Mouse (Mus musculus) embryonic facial prominence, embryonic 13.5 days (tissue): ENCODE measurements around the gene Macf1. TPM values are rescaled to one million over a fixed set of nuclear protein-coding genes. Genes with fewer than 3 reads are reported as not detected.

Source experiments
- ATAC-seq: fragments of 200-750 bp; cut with Nextera tagmentation; 2 replicates; pipeline ENCODE4 v1.8.0; 2017; ENCODE audit warnings: low read depth; ENCODE audit not compliant: insufficient number of reproducible peaks, insufficient read depth, low FRiP score, low TSS enrichment
- H3K27ac ChIP-seq: fragments of 300-500 bp; sonication (generic); 2 replicates; pipeline ENCODE4 v1.5.1; 2015; ENCODE audit warnings: moderate library complexity, mild to moderate bottlenecking, inconsistent platforms
- H3K27me3 ChIP-seq: fragments of 300-500 bp; sonication (generic); 2 replicates; pipeline ENCODE4 v1.6.1; 2015; ENCODE audit warnings: mild to moderate bottlenecking, inconsistent platforms
- H3K36me3 ChIP-seq: fragments of 300-500 bp; sonication (generic); 2 replicates; pipeline ENCODE4 v1.6.1; 2015; ENCODE audit warnings: mild to moderate bottlenecking, inconsistent platforms
- H3K4me1 ChIP-seq: fragments of 300-500 bp; sonication (generic); 2 replicates; pipeline ENCODE4 v1.6.1; 2015; ENCODE audit warnings: inconsistent platforms
- H3K4me2 ChIP-seq: fragments of 300-500 bp; sonication (generic); 2 replicates; pipeline ENCODE4 v1.6.1; 2015; ENCODE audit warnings: moderate library complexity, mild to moderate bottlenecking, inconsistent platforms
- H3K4me3 ChIP-seq: fragments of 300-500 bp; sonication (generic); 2 replicates; pipeline ENCODE4 v1.5.1; 2015; ENCODE audit warnings: mild to moderate bottlenecking, inconsistent platforms
- H3K9ac ChIP-seq: fragments of 300-500 bp; sonication (generic); 2 replicates; pipeline ENCODE4 v1.6.1; 2015; ENCODE audit warnings: mild to moderate bottlenecking, inconsistent platforms
- H3K9me3 ChIP-seq: fragments of 300-500 bp; sonication (generic); 2 replicates; pipeline ENCODE4 v1.6.1; 2016; ENCODE audit warnings: inconsistent platforms
- WGBS: fragments of 180-500 bp; shearing (Covaris S2); methylation state at CpG from one replicate; pipeline ENCODE4 v1.1.7; 2015; ENCODE audit warnings: mixed read lengths; 5-methylcytosine and 5-hydroxymethylcytosine counted together
- polyA plus RNA-seq: library from polyadenylated mRNA; unstranded; fragments of >200 nt; fragmentation: Nextera tagmentation; extraction: Ambion mirVana; gene quantifications from 2 replicates; pipeline ENCODE4 v1.2.1, GENCODE M21; 2015

The Macf1 gene
- polyA plus RNA-seq, 1 experiment from 2014 or later: 46.3 TPM

DNA sequence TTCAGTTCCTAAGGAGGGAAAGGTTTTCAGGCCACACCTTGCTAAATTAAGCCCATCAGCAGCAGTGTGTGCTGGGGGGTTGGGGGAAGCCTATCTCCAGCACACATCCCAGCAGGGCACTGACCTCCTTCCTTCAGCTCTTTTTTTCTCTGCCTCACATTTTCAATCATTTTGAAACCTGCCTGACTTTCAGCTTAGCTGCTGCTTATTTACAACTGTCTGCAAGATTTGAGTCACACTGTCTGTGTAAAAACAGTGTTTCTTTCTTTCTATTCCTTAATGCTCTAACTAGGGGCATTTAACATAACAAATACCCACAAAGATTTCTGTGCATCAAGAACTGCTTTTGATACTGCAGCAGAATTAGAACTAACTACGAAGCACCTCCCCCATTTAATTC lies 289.9 kb downstream of the Macf1 start:
- H3K36me3 ChIP-seq: peaks cover 85% of the 10 kb centered on the region
- ATAC-seq: no peak
- no peaks in the 10 kb centered on the region for H3K27me3 ChIP-seq
- no peaks in the 10 kb centered on the region for H3K4me1 ChIP-seq
- H3K9ac ChIP-seq: no peak overlapping the region
- H3K4me3 ChIP-seq: no peak overlapping the region
- H3K27ac ChIP-seq: no peak overlapping the region
- no peaks in the 10 kb centered on the region for H3K9me3 ChIP-seq
- 90% methylated on average over 1 of the region's 1 CpGs for WGBS
- H3K4me2 ChIP-seq: no peak overlapping the region

DNA sequence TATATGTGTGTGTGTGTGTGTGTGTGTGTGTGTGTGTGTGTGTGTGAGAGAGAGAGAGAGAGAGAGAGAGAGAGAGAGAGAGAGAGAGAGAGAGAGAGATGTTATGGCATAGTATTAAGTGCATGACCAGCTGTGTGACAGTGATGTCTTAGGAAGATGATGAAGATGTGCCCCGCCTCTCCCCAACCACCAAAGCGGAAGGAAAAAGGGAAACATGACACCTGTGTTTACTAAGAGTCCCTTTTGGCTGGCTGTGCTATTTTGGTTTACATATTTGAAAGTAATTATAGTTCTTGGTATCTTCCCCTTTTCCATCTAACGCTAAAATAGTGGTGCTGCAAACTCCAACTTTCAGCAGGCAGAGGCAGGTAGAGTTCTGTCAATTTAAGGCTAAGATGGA lies 291.2 kb downstream of the Macf1 start:
- H3K27ac ChIP-seq: no peak overlapping the region
- H3K4me2 ChIP-seq: no peak overlapping the region
- WGBS: 79% methylated on average over 3 of the region's 3 CpGs
- no peak for ATAC-seq
- H3K4me1 ChIP-seq: no peaks in the 10 kb centered on the region
- H3K36me3 ChIP-seq: peaks cover 88% of the 10 kb centered on the region
- no peaks in the 10 kb centered on the region for H3K9me3 ChIP-seq
- H3K9ac ChIP-seq: no peak overlapping the region
- H3K4me3 ChIP-seq: no peak overlapping the region
- H3K27me3 ChIP-seq: no peaks in the 10 kb centered on the region

DNA sequence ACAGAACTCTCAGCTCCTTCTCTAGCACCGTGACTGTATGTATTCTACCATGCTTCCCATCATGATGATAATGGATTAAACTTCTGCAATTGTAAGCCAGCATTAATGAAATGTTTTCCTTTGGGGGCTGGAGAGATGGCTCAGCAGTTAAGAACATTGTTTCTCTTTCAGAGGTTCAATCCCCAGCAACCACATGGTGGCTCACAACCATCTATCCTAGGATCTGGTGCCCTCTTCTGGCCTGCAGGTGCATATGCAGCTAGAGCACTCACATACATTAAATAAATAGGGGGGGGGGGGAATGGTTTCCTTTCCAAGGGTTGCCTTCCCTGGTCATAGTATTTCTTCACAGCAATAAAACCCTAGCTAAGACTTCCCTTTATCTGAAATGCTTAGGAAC lies 292.0 kb downstream of the Macf1 start:
- Histone ChIP-seq H3K27me3 (no peaks in the 10 kb centered on the region), H3K4me2 (no peak overlapping the region), H3K36me3 (peaks cover 86% of the 10 kb centered on the region), H3K9me3 (no peaks in the 10 kb centered on the region), H3K4me1 (no peaks in the 10 kb centered on the region), H3K9ac (no peak overlapping the region), H3K27ac (no peak overlapping the region), H3K4me3 (no peak overlapping the region)
- WGBS: 94% methylated on average over 1 of the region's 1 CpGs
- ATAC-seq: no peak

DNA sequence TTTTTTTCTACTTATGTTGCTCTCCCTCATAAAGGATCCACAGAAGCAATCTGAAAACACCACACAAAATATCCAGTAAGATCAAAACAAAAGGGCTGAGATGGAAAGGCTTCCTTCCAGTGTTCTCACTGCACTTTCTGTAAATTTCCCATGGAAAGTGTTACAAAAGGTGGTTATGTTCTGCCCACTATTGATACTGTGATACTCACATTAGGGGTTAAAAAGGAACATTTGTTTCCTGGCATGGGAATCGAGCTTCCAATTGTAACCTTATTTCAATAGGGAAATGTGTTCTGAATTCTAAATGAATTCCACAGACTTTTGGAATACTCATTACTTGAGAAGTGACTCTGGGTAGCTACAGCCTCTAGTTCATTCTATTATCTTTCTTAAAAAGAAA lies 299.1 kb downstream of the Macf1 start:
- no peaks in the 10 kb centered on the region for H3K9me3 ChIP-seq
- H3K36me3 ChIP-seq: peaks cover 90% of the 10 kb centered on the region
- no peak overlapping the region for H3K4me3 ChIP-seq
- WGBS: 60% methylated on average over 1 of the region's 1 CpGs
- H3K9ac ChIP-seq: no peak overlapping the region
- H3K4me1 ChIP-seq: no peaks in the 10 kb centered on the region
- H3K4me2 ChIP-seq: no peak overlapping the region
- no peaks in the 10 kb centered on the region for H3K27me3 ChIP-seq
- no peak overlapping the region for H3K27ac ChIP-seq
- no peak for ATAC-seq

DNA sequence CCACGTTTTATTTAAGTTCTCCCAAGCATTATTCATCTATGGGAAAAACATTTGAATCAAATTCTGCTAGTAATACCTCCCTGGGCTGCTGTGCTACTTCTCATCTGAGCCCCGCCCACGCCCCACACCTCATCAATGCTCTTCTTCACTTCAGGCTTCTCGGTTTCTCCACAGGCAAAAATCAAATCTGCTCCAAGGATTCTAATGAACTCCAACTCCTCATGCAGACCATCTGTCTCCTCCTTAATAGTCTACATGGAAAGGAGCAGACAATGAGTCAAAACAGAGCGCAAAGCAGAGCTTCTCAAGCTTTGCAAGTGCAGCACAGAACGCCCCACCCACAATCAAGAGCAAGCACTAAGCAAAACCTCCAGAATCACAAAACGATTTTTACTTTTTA lies 301.0 kb downstream of the Macf1 start:
- H3K27me3 ChIP-seq: no peaks in the 10 kb centered on the region
- H3K4me2 ChIP-seq: no peak overlapping the region
- no peak overlapping the region for H3K9ac ChIP-seq
- no peak overlapping the region for H3K27ac ChIP-seq
- peaks cover 86% of the 10 kb centered on the region for H3K36me3 ChIP-seq
- no peaks in the 10 kb centered on the region for H3K9me3 ChIP-seq
- no peak for ATAC-seq
- no peaks in the 10 kb centered on the region for H3K4me1 ChIP-seq
- no peak overlapping the region for H3K4me3 ChIP-seq
- WGBS: 91% methylated on average over 7 of the region's 7 CpGs

DNA sequence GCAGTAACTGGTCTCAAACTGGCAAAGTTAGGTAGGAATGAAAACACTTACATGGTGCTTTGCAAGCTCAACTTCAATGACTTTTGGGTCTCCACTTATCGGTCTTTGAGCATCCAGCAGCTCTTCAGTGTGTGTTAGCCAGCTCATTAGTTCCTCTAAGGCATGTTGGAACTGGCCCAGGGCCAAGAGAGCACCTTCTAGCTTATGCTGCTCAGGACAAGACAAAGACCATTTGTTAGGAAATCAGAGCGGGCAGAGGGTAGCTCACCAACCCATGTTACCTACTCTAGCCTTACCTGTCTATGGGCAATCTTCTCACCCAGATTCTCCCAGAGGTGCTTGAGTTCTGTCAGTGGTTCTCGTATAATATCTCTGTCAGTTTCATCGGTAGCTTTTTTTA lies 302.1 kb downstream of the Macf1 start:
- H3K36me3 ChIP-seq: peaks cover 88% of the 10 kb centered on the region
- H3K4me1 ChIP-seq: no peaks in the 10 kb centered on the region
- H3K4me3 ChIP-seq: no peak overlapping the region
- 91% methylated on average over 4 of the region's 4 CpGs for WGBS
- ATAC-seq: no peak
- no peaks in the 10 kb centered on the region for H3K27me3 ChIP-seq
- H3K9ac ChIP-seq: no peak overlapping the region
- no peaks in the 10 kb centered on the region for H3K9me3 ChIP-seq
- no peak overlapping the region for H3K4me2 ChIP-seq
- no peak overlapping the region for H3K27ac ChIP-seq

DNA sequence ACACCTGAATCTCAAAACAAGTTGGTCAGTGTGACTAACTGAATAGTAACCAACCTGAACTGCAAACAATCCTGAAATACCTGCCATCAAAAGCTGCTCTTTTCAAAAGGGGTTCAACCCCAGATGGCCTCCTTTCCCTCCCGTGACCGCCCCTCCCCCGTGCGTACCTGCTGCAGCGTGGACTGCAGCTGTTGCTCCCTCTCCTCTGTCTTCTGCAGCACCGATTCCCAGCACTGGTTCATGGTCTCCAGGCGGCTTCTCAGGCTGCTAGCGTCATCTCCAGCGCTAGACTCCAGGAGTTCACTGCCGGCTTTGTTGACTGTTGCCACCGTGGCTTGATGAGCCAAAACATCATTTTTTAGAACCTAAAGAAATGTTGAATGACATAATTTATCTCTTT lies 302.6 kb downstream of the Macf1 start:
- no peaks in the 10 kb centered on the region for H3K9me3 ChIP-seq
- H3K9ac ChIP-seq: no peak overlapping the region
- no peak overlapping the region for H3K4me3 ChIP-seq
- peaks cover 88% of the 10 kb centered on the region for H3K36me3 ChIP-seq
- no peaks in the 10 kb centered on the region for H3K4me1 ChIP-seq
- ATAC-seq: no peak
- H3K27ac ChIP-seq: no peak overlapping the region
- H3K27me3 ChIP-seq: no peaks in the 10 kb centered on the region
- no peak overlapping the region for H3K4me2 ChIP-seq
- 94% methylated on average over 11 of the region's 11 CpGs for WGBS

DNA sequence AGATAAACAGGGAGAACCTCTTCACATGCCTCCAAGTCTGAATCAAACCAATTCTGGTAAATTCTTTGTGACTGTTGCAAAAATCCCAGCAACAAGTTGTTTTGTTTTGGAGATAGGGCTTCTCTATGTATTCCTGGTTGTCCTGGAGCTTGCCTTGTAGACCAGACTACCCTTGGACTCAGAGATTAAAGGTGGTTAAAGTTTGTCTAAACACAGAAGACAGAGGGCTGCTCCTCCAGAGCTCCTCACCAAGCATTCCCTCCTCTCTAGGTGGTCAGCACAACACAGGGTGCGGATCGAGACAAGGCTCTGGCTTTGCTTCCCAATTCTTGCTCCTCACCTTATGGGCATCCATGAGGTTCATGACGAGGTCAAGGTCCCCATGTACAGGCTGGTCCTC lies 308.1 kb downstream of the Macf1 start:
- WGBS: 96% methylated on average over 3 of the region's 3 CpGs
- no peak for ATAC-seq
- Histone ChIP-seq H3K36me3 (peaks cover 88% of the 10 kb centered on the region), H3K4me3 (no peak overlapping the region), H3K4me1 (no peaks in the 10 kb centered on the region), H3K9me3 (no peaks in the 10 kb centered on the region), H3K4me2 (no peak overlapping the region), H3K27ac (no peak overlapping the region), H3K27me3 (no peaks in the 10 kb centered on the region), H3K9ac (no peak overlapping the region)

DNA sequence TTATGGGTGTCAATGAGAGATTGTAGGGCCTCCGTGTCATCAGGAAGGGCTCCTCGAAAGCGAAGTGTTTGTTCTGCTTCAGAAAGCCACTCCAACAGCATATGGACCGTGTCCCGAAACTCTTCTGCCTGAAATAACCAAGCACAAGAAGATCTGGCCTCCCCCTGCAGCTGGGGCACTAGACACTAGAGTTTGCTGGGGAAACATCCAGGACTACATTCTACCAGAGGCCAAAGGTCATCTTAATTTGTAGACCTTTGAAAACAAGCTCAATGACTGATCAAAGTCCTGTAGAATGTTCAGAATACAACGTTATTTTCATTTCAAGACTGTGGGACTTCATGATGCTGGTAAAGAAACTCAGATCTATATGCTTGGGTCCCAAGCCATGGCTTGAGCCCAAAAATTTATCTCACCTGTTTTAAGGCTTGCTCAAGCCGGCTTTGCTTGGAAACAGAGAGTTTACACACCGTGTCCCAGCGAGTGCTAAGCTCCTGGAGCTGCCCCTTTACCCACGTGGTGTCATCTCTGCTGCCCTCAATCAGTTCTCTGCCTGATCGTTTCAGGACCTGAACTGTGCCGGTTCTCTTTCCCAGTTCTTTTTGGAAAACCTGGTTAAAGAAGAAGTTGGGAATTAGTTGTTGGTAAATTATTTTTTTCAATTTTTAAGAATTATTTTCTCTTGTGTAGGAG lies 309.7 kb downstream of the Macf1 start:
- Histone ChIP-seq H3K4me1 (no peaks in the 10 kb centered on the region), H3K9me3 (no peaks in the 10 kb centered on the region), H3K4me2 (no peak overlapping the region), H3K4me3 (no peak overlapping the region), H3K27me3 (no peaks in the 10 kb centered on the region), H3K36me3 (peaks cover 93% of the 10 kb centered on the region), H3K27ac (no peak overlapping the region), H3K9ac (no peak overlapping the region)
- 93% methylated on average over 12 of the region's 12 CpGs for WGBS
- ATAC-seq: no peak

DNA sequence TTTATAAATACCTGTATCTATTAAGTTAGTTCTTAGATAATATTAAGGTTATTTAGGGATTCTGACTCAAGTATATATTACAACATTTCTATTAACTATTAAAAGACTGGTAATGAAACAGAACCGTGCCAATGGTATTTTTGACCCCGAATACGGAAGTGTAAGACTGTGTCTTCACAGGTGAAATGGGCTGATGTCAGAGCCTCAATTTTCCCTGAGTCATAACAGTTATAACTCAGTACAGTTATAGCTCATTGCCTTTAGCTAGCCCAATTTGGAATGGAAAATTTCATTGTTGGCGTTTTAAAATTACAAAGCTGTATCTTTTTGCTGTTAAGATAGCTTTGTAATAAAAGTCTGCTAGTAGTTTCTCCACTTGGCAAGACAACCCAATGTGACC lies 320.6 kb downstream of the Macf1 start:
- H3K27me3 ChIP-seq: no peaks in the 10 kb centered on the region
- H3K9ac ChIP-seq: no peak overlapping the region
- no peak overlapping the region for H3K4me2 ChIP-seq
- no peaks in the 10 kb centered on the region for H3K4me1 ChIP-seq
- H3K27ac ChIP-seq: no peak overlapping the region
- peaks cover 88% of the 10 kb centered on the region for H3K36me3 ChIP-seq
- ATAC-seq: no peak
- WGBS: 97% methylated on average over 4 of the region's 4 CpGs
- no peak overlapping the region for H3K4me3 ChIP-seq
- no peaks in the 10 kb centered on the region for H3K9me3 ChIP-seq

DNA sequence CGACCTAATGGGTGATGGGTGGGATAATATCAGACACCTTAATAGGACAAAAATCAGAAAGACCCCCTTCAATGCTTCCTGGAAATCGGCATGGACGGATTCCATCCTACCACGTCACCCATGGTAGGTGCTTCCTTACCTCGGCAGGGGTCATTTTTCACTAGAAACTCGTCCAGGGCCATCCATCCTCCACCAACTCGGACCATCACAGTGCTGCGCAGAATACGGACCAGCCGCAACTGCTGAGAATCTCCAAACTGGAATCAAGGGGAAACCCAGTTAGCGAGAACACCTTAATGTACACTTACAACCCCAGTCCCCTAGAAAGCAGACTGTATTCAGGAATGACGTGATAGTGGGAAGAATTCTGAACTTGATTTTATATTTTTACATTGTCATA lies 323.4 kb downstream of the Macf1 start:
- Histone ChIP-seq H3K36me3 (peaks cover 78% of the 10 kb centered on the region), H3K4me1 (no peaks in the 10 kb centered on the region), H3K27me3 (no peaks in the 10 kb centered on the region), H3K4me3 (no peak overlapping the region), H3K9ac (no peak overlapping the region), H3K4me2 (no peak overlapping the region), H3K9me3 (no peaks in the 10 kb centered on the region), H3K27ac (no peak overlapping the region)
- WGBS: 92% methylated on average over 12 of the region's 12 CpGs
- no peak for ATAC-seq

DNA sequence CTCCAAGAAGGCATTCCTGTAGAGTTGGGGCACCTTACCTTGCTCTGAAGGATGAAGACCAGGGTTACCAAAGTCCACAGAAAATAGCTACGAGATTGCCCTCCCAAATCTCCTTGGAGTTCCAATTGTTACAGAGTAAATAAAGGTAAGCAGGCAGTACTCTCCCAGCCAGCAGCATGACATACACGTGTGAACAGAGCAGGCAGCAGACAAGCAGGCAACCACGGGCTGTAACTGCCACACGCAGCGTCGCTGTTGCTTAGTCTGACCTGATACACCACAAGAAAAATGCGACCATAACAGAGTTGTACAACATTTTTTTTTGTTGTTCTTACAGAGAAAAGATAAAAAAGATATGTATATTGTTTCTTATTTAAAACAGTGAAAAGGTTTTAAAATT lies 325.5 kb downstream of the Macf1 start:
- Histone ChIP-seq H3K9me3 (no peaks in the 10 kb centered on the region), H3K36me3 (peaks cover 80% of the 10 kb centered on the region), H3K27me3 (no peaks in the 10 kb centered on the region), H3K27ac (no peak overlapping the region), H3K4me1 (no peaks in the 10 kb centered on the region), H3K4me2 (no peak overlapping the region), H3K4me3 (no peak overlapping the region), H3K9ac (no peak overlapping the region)
- 91% methylated on average over 7 of the region's 7 CpGs for WGBS
- ATAC-seq: no peak

DNA sequence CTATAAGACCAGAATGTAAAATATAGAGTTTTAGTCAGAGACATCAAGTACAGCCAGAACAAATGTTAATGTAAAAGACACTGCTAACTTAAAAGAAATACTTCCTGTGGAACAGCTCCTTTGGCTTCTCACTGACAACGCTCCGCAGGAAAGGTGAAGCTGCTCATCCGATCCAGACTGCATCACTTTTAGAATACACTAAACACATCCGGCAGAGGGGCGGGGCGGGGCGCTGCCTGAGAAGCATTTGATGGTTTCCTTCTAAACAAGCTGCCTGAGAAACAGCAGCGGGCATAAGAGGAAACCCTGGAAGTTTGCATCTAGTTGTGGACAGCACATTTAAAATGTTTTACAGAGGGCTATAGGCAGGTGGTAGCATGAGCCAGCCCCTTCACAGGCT lies 328.2 kb downstream of the Macf1 start:
- Histone ChIP-seq H3K27ac (no peak overlapping the region), H3K9me3 (no peaks in the 10 kb centered on the region), H3K9ac (no peak overlapping the region), H3K36me3 (peaks cover 80% of the 10 kb centered on the region), H3K27me3 (no peaks in the 10 kb centered on the region), H3K4me1 (no peaks in the 10 kb centered on the region), H3K4me3 (no peak overlapping the region), H3K4me2 (no peak overlapping the region)
- ATAC-seq: no peak
- 88% methylated on average over 8 of the region's 8 CpGs for WGBS
